Mouse (Mus musculus) heart, postnatal 0 days (tissue): ENCODE data around the gene Sept10.

ENCODE experiments used
- CTCF ChIP-seq: IDR thresholded peaks from 2 replicates; pipeline ENCODE4 v1.5.1; 2016; ENCODE audit warnings: antibody characterized with exemption, control low read depth, low read depth
- EP300 ChIP-seq: IDR thresholded peaks from 2 replicates; pipeline ENCODE4 v1.6.1; 2016; ENCODE audit warnings: antibody characterized with exemption, low read depth

DNA sequence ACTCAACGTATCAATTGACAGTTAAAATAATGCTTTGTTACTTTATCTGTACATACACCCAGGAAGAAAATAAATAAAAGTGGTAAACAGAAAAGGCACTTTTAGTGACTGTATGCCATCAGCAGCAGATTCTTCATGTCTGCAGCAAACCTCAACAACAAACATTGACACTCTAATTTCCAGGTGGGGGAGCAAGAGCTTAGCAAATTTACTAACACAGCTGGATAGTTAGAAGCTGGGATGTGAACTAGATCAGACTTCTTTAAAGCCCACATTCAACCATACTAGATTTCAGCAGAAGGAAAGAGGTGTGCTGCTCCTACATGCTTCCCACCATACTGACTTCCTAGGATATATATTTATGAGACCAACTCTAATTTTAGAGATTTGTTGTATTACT is 49.1 kb downstream of the Sept10 start:
- TF ChIP-seq CTCF, result no peak
- TF ChIP-seq EP300, result no peak
